Mouse (Mus musculus) left cerebral cortex, adult 2 months (tissue): ENCODE data around the gene Zbtb42. TPM values are rescaled to one million over a fixed set of nuclear protein-coding genes. Genes with fewer than 3 reads are reported as not detected.

Experiments
- DNase-seq, 2 experiments: peaks; one replicate each; pipeline ENCODE4 v3.0.0; 2021 to 2022; ENCODE audit warnings: low spot score in 2 of 2, mixed read lengths in 1 of 2; ENCODE audit errors: extremely low spot score in 1 of 2
- H3K27ac ChIP-seq: fragments of 200-600 bp; 2 replicates; pipeline ENCODE4 v1.8.1; 2022
- H3K4me3 ChIP-seq: fragments of 200-600 bp; 2 replicates; pipeline ENCODE4 v1.8.1; 2022
- CTCF ChIP-seq: fragments of 200-600 bp; IDR thresholded peaks from 2 replicates; pipeline ENCODE4 v1.8.1; 2022; ENCODE audit warnings: antibody characterized with exemption, mild to moderate bottlenecking, moderate library complexity
- intact Hi-C: fragments of 180-260 bp; cut with DNase I; formaldehyde crosslinking; loops from one replicate; pipeline ENCODE4 v1.15.1; 2025
- total RNA-seq, 2 experiments: library from RNA; stranded (reverse); gene quantifications; 2 replicates each; pipeline ENCODE4 v1.2.3; 2021

Zbtb42 gene
- total RNA-seq, 2 experiments from 2014 or later = 1.1 to 1.2 TPM

DNA sequence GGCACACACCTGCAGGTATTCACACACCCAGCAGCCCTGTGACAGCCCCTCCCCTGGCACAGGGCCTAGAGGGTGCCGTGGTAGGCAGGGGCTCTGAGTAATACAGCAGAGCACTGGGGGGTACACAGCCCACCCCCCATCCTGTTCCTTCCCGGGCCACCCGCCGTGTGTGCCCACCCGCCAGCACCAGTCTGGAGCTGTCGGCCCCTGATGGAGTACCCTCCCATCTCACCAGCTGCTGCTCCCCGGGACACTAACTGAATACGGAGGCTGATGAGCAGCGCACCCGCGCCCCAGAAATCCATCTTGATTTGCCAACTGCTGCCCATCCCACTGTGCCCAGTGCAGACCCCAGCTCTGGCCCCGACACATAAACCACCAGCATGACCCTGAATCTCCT is 14.9 kb upstream of the Zbtb42 start:
- no peak for TF ChIP-seq CTCF
- no peak overlapping the region for H3K4me3 ChIP-seq
- no peak for DNase-seq
- no peak overlapping the region for H3K27ac ChIP-seq
- intact Hi-C loops = no loop called here

DNA sequence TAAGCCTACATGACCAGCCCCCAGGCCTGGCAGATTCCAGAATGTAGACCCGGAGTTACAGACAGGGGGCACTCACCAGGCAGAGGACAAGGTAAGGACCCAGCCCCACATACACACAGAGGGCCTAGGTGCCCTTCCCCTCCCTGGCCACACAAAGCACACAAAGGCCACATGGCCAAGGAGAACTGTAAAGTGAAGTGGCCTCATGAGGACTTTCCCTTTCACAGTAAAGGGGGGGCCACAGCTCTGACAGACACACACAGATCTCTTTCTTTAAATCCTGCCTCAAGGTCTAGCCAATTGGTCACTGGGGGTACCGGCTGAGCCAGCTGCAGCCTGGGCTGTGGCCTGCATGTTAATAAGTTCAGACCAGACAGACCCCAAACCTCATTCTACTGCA is 14.5 kb upstream of the Zbtb42 start:
- no peak for TF ChIP-seq CTCF
- Histone ChIP-seq H3K27ac (no peak overlapping the region), H3K4me3 (no peak overlapping the region)
- DNase-seq = no peak
- intact Hi-C loops = no loop called here

DNA sequence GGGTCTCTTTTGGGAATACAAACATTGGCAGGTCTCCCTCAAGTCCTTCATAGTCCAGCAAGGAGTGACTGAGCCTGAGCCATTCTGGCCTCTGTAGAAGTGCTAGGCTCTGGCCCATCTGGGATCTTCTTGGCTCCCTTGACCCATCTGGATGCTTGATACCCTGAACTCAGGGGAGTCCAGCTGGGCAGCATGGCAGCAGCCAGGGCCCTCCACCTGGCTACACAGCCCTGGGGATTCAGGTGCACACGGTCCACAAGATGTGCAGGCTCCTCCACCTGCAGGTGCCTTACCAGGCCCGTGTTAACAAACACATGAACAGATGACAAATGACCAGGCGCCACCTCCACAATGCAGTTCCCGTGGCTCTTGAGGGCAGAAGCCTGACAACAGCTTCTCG is 14.0 kb upstream of the Zbtb42 start:
- no peak overlapping the region for H3K4me3 ChIP-seq
- intact Hi-C loops = no loop called here
- DNase-seq = no peak

DNA sequence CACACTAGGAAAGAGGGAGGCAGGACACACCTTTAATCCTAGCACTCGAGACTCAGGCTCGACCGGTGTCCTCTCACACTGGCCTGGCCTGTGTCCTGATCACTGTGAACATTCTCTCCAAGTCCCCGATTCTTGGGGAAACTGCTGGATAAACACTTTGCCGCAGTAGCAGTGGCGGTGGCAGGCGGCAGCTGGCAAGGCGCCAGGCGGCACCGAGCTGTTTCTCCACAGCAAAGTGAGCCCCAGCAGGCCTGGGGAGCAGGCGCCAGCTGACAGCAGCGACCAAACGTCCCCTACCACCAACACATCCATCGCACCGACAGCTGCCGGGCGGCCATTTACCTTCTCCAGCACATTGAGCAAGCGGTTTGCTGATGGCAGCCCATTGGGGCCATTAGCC is 13.2 kb upstream of the Zbtb42 start:
- TF ChIP-seq CTCF = no peak
- intact Hi-C loops = no loop called here
- Histone ChIP-seq H3K27ac (peak overlapping the region; percentile 66), H3K4me3 (no peak overlapping the region)
- DNase-seq = peak; percentile 78

More for the DNA sequence above, 14.0 kb upstream of the Zbtb42 start:
- H3K27ac ChIP-seq = no peak overlapping the region
- no peak for TF ChIP-seq CTCF

DNA sequence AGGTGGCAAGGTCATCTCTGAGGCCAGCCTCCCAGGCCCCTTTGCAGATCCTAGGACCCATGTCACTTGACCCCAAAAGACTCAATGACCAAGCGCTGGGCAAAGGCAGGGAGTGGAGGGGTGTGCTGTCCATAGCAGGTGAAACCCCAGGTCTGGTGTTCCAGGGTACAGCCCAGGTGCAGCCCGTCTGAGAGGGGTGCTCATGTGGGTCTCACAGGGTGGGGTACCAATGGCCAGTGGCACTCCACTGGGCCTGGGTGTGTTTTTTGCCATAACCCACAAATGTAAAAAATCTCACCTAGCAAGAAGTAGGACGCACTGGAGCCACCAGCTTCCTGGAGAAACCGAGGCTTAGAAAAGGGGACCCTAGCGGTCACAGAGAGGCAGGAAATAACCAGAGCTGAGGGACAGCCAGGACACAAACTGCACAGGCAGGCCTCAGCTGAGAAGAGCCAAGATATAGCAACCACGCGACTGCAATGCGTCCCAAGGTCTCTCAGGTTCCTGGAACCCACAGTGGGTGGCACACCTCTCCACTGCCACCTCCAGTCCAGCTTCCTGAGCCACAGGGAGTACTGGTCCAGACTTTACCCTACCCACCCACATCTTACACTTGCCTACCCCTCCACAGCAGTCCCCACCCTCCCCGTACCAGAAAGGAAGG is 12.6 kb upstream of the Zbtb42 start:
- intact Hi-C loops = no loop called here
- no peak for TF ChIP-seq CTCF
- no peak for DNase-seq
- Histone ChIP-seq H3K27ac (peak overlapping the region; percentile 66), H3K4me3 (no peak overlapping the region)

DNA sequence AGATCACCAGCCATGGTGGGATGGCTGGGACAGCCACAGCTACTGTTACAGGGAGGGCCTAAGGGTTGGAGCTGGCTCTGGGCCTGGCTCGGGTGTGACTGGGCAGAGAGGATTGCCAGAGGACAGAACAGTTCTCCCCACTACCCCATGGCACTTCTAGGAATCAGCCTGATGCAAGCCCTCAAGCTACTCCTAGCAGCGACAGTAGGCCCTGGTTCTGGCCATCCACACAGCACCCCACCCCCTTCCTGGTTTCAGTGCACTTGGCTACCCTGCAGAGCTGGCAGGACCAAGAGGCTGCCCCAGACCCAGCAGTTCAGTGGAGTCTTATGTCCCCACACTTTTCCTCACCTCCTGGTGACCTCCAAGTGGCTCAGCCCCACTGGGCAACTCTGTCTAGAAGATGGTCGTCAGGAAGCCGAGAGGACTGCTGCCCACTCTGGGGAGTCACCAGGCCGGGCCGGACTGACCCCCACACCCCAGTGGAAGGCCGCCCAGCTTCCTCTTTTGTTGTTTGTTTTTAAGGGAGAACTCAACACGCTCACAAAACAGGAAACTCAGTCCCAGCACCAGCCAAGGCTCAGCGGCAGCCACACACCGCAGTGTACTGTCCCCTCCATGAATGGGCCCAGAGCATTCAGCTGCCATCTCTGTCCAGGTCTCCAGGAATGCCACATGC is 10.9 kb upstream of the Zbtb42 start:
- Histone ChIP-seq H3K27ac (peak overlapping the region; percentile 30), H3K4me3 (no peak overlapping the region; the same call in 1 of the 2 replicates)
- intact Hi-C loops = no loop called here
- no peak for DNase-seq
- TF ChIP-seq CTCF = no peak

DNA sequence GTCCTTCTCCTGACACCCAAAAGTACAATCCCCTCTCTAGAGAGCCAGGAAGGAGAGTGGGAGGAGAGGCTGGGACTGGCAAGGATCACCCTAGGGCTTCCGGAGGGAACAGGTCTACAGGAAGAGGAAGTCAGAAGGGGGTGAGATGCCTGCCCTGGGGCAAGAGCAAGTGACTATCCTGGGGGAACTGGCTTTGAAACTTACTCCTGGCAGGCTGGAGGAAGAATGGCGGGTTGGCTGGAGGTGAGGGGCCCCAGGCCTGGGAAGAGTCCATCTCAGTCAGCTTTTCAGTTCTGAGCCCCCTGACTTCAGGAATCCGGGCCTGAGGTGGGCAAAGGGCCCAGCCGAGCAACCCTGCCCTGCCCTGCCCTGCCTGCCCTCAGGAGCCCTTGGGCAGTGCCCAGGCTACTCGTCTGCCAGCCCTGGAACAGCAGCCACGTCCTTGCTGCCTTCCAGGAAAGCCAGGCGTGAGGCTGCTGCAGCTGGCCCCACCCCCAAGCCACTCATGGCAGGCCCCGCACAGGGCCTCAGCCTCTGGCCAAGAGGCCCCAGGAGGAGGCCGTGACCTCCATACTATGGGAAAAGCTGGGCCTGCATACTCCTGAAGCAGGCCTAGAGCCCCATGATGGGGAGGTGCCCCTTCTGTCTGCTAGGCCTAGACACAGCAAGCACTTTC is 7.8 kb upstream of the Zbtb42 start:
- DNase-seq = no peak
- no peak for TF ChIP-seq CTCF
- no peak overlapping the region for H3K4me3 ChIP-seq
- intact Hi-C loops = no loop called here
- H3K27ac ChIP-seq = no peak overlapping the region

DNA sequence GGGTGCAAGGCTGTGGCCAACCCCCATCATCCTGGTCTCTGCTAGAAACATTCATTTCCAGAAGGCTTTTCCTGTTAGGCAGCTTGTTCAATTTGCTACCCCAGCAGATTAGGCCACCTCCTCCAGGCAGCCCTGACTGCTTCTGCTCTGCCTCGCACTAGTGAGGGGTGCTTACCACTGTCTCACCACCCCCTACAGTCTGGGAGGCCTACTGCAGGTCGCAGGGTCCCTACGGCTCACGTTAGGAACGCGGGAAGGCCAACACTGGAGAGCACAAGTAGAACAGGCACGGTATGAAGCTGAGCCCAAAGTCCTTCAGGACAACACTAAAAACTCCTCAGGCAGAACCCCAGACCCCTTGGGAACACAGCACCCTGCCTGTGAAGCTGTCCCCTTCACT is 6.7 kb upstream of the Zbtb42 start:
- intact Hi-C loops = no loop called here
- peak; percentile 14 for TF ChIP-seq CTCF
- Histone ChIP-seq H3K27ac (no peak overlapping the region), H3K4me3 (no peak overlapping the region)
- DNase-seq = no peak

DNA sequence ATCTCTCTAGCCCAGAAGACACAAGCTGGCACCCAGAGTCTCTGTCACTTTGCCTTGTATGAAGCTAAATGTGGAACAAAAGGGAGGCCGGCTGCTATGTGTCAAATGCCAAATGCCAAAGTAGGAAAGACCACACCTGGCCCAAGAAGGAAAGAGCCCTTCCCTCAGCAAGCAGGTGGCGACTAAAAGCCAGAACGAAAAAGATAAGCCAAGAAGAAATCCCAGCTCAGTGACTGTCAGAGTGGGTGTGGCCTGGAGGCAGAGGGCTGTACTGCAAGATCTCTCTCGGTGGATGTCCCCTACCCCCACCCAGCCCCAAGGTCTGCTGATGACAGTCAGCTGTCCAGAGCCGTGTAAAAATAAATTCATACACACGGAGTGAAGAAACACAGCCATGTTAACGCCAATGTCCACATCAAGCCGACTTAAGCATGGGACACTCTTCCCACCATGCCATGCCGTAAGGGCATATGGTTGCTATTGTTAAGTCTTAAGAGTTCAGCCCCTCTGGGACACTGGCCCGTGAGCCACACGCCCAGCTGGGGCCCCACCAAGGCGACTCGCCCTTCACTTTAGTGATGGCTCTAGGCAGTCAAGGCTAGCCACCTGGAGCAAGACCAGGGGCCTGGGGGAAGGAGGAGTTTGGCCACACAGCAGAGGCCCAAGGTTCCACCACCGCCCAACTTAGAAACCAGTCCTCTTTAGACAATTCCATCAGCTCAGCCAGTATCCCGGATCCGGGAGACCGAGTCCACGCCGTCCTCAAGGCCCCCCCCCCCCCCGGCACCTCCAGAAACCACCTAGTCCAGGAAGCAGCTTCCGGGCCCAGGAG is 5.7 kb upstream of the Zbtb42 start:
- H3K27ac ChIP-seq = peak overlapping the region; percentile 81
- TF ChIP-seq CTCF = peak; percentile 35
- H3K4me3 ChIP-seq = peak overlapping the region; percentile 63
- DNase-seq = no peak
- intact Hi-C loops = no loop called here

DNA sequence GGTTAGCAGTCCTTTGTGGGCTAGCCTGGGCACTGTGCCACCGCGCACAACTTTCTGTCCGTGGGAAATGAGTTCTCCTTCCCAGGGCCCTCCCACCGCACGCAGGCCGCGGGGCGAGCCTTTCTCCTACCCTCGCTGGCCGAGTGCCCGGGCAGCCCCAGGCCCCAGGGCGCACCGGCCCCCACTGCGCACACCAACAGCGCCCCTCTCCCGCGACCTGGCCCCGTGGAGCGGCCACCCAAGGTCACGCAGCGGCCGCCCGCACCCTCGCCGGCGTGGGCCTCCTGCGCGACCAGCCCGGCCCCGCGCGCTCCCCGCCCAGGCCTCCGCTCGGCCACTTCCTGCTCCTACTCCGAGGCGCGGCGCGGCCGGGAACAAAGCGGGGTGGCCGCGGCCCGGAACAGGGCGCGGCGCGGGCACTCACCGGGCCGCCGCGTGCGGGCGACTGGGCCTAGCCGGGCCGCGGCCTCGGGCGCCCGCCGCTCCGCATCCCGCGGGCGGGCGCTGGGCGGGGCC is 5.0 kb upstream of the Zbtb42 start:
- intact Hi-C loops = loop anchor here (2.0 kb wide), 1 partner anchor 15 kb away; no protein-coding TSS in a partner anchor
- peak in 1 of 2 experiments; percentile 44 for DNase-seq

More for the DNA sequence above, 5.0 kb upstream of the Zbtb42 start:
- no peak for TF ChIP-seq CTCF
- peak overlapping the region; percentile 81 for H3K27ac ChIP-seq
- peak overlapping the region; percentile 63 for H3K4me3 ChIP-seq
